Mouse (Mus musculus): ENCODE measurements around the gene Syne2. TPM values are rescaled to one million over a fixed set of nuclear protein-coding genes. Genes with fewer than 3 reads are reported as not detected.

Syne2 gene
- total RNA-seq, 2 experiments from 2014 or later, result 18.6 to 22.0 TPM

GRCm38 (mm10) chr12:75904068-75904467, 86.1 kb downstream of the Syne2 start:
- intact Hi-C loops (cut with DNase I), result no loop called here
- DNase-seq (ENCODE audit: low spot score in 2 of 2), result no peak

- intact Hi-C loops (cut with DNase I), result no loop called here
- DNase-seq (ENCODE audit: low spot score in 2 of 2), result no peak
These were observed 87.4 kb downstream of the Syne2 start for GRCm38 (mm10) chr12:75905304-75905703.

GRCm38 (mm10) chr12:75908466-75908865, 90.5 kb downstream of the Syne2 start:
- intact Hi-C loops (cut with DNase I), result no loop called here
- no peak for DNase-seq (ENCODE audit: low spot score in 2 of 2)

- DNase-seq (ENCODE audit: low spot score in 2 of 2), result no peak
- intact Hi-C loops (cut with DNase I), result no loop called here
These were observed 97.8 kb downstream of the Syne2 start for GRCm38 (mm10) chr12:75915694-75916093.

- intact Hi-C loops (cut with DNase I), result loop anchor here (2.0 kb wide), 2 partner anchors 122 to 132 kb away; no protein-coding TSS in a partner anchor
- DNase-seq (ENCODE audit: low spot score in 2 of 2), result no peak
These were observed 100.5 kb downstream of the Syne2 start for GRCm38 (mm10) chr12:75918415-75918814.

GRCm38 (mm10) chr12:75918914-75919313, 101.0 kb downstream of the Syne2 start:
- intact Hi-C loops (cut with DNase I), result loop anchor here (2.0 kb wide), 2 partner anchors 122 to 132 kb away; no protein-coding TSS in a partner anchor
- peak; percentile 57 to 75 for DNase-seq (ENCODE audit: low spot score in 2 of 2)

GRCm38 (mm10) chr12:75922900-75923299, 105.0 kb downstream of the Syne2 start:
- intact Hi-C loops (cut with DNase I), result no loop called here

GRCm38 (mm10) chr12:75924852-75925251, 106.9 kb downstream of the Syne2 start:
- intact Hi-C loops (cut with DNase I), result no loop called here
- DNase-seq (ENCODE audit: low spot score in 2 of 2), result no peak

More at GRCm38 (mm10) chr12:75922900-75923299, 105.0 kb downstream of the Syne2 start:
- DNase-seq (ENCODE audit: low spot score in 2 of 2), result no peak

- no peak for DNase-seq (ENCODE audit: low spot score in 2 of 2)
- intact Hi-C loops (cut with DNase I), result no loop called here
These were observed 109.7 kb downstream of the Syne2 start for GRCm38 (mm10) chr12:75927596-75927995.

GRCm38 (mm10) chr12:75933561-75933960, 115.6 kb downstream of the Syne2 start:
- intact Hi-C loops (cut with DNase I), result no loop called here
- no peak for DNase-seq (ENCODE audit: low spot score in 2 of 2)

GRCm38 (mm10) chr12:75951328-75951727, 133.4 kb downstream of the Syne2 start:
- intact Hi-C loops (cut with DNase I), result no loop called here
- peak; percentile 5 to 10 for DNase-seq (ENCODE audit: low spot score in 2 of 2)

- DNase-seq (ENCODE audit: low spot score in 2 of 2), result no peak
- intact Hi-C loops (cut with DNase I), result no loop called here
These were observed 134.1 kb downstream of the Syne2 start for GRCm38 (mm10) chr12:75952011-75952410.

- intact Hi-C loops (cut with DNase I), result no loop called here
- no peak for DNase-seq (ENCODE audit: low spot score in 2 of 2)
These were observed 148.7 kb downstream of the Syne2 start for GRCm38 (mm10) chr12:75966441-75967195.

- DNase-seq (ENCODE audit: low spot score in 2 of 2), result no peak
- intact Hi-C loops (cut with DNase I), result no loop called here
These were observed 161.1 kb downstream of the Syne2 start for GRCm38 (mm10) chr12:75979079-75979478.

- intact Hi-C loops (cut with DNase I), result no loop called here
- no peak for DNase-seq (ENCODE audit: low spot score in 2 of 2)
These were observed 165.4 kb downstream of the Syne2 start for GRCm38 (mm10) chr12:75983336-75983735.

- DNase-seq (ENCODE audit: low spot score in 2 of 2), result peak in 1 of 2 experiments; percentile 16
- intact Hi-C loops (cut with DNase I), result no loop called here
These were observed 174.4 kb downstream of the Syne2 start for GRCm38 (mm10) chr12:75992226-75992858.

GRCm38 (mm10) chr12:75992946-75993345, 175.0 kb downstream of the Syne2 start:
- no peak for DNase-seq (ENCODE audit: low spot score in 2 of 2)
- intact Hi-C loops (cut with DNase I), result no loop called here

GRCm38 (mm10) chr12:75995086-75995485, 177.2 kb downstream of the Syne2 start:
- intact Hi-C loops (cut with DNase I), result no loop called here
- no peak for DNase-seq (ENCODE audit: low spot score in 2 of 2)

- DNase-seq (ENCODE audit: low spot score in 2 of 2), result no peak
- intact Hi-C loops (cut with DNase I), result no loop called here
These were observed 179.6 kb downstream of the Syne2 start for GRCm38 (mm10) chr12:75997547-75997946.

- DNase-seq (ENCODE audit: low spot score in 2 of 2), result no peak
- intact Hi-C loops (cut with DNase I), result no loop called here
These were observed 180.5 kb downstream of the Syne2 start for GRCm38 (mm10) chr12:75998416-75998815.

- intact Hi-C loops (cut with DNase I), result no loop called here
- no peak for DNase-seq (ENCODE audit: low spot score in 2 of 2)
These were observed 186.8 kb downstream of the Syne2 start for GRCm38 (mm10) chr12:76004697-76005249.

All from left cerebral cortex, postnatal 25 days (tissue).